Mouse (Mus musculus): Measurements from ENCODE around the gene Gm49373.
A peak's percentile ranks its signal among the peaks of the same experiment; 100 is the strongest.

The Gm49373 gene

DNA sequence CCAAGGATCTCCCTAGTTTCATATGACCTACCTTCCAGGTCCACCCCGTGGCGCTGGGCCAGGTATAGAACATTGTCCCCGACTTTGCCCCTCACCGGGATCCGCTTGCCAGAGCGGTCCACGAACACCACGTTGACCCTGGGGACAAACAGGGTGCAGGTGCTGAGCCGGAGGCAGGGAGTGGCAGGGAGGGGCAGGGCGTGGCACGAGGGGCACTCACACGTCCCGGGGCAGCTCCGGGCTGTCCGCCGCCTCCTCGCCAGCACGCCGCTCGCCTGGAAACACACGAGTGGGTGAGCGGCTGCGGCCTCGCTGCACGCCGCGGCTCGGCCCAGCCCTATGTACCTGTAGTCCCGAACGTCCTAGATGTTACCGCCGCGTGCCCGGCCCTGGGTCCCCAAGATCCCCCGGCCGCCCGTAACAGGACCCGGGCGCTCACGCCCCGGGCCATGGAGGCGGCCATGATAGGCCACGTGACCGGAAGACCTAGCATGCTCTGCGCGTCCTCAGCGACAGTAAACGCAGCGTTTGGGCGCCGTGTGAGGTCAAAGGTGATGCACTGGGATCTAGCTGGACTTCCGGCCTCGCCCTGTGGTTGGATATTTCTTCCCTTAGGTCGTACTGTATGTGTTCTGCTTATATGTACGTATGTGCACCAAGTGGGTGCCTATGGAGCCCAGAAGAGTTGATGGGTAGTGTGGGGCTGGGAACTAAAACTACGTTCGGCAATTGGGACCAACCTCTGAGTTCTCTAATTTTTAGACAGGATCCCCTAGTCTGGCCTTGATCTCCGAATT, at the start of gene Gm49373, which contains the start of gene Fdx1l:
Gene Gm49373 (minus strand): TSS at position 53 of the 797 bp plus-strand sequence.
Gene Fdx1l (minus strand): TSS at position 571 of the 797 bp plus-strand sequence.
- DNase-seq (ENCODE audit: low spot score) = peak; percentile 90

- no peak for DNase-seq (ENCODE audit: low spot score)
Measured at GRCm38 (mm10) chr9:21121483-21121882, 48.6 kb upstream of the Gm49373 start.

GRCm38 (mm10) chr9:21117073-21117472, 44.2 kb upstream of the Gm49373 start:
- DNase-seq (ENCODE audit: low spot score) = no peak

DNA sequence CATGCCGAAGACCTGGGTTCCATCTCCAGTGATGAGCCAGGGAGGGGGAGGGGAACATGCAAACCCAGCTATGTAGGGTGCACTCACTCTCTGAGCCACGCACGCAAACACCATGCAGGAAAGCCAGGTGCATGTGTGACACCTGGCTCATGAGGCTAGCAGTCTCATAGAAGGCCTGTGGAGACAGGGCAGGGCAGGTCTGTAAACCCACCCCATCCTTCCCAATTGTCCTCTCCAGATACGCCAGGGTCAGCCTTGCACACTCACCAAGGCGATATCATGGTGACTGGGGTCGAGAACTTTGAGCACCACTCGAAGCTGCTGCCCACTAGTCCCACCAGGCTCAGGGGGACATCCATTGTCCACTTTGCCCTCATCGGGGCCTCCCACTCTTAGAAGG, 42.2 kb upstream of the Gm49373 start:
- DNase-seq (ENCODE audit: low spot score) = no peak

- no peak for DNase-seq (ENCODE audit: low spot score)
Measured at GRCm38 (mm10) chr9:21114190-21114589, 41.3 kb upstream of the Gm49373 start.

- DNase-seq (ENCODE audit: low spot score) = no peak
Measured at GRCm38 (mm10) chr9:21113751-21114150, 40.9 kb upstream of the Gm49373 start.

- DNase-seq (ENCODE audit: low spot score) = no peak
Measured at GRCm38 (mm10) chr9:21107607-21108237, 34.8 kb upstream of the Gm49373 start.

DNA sequence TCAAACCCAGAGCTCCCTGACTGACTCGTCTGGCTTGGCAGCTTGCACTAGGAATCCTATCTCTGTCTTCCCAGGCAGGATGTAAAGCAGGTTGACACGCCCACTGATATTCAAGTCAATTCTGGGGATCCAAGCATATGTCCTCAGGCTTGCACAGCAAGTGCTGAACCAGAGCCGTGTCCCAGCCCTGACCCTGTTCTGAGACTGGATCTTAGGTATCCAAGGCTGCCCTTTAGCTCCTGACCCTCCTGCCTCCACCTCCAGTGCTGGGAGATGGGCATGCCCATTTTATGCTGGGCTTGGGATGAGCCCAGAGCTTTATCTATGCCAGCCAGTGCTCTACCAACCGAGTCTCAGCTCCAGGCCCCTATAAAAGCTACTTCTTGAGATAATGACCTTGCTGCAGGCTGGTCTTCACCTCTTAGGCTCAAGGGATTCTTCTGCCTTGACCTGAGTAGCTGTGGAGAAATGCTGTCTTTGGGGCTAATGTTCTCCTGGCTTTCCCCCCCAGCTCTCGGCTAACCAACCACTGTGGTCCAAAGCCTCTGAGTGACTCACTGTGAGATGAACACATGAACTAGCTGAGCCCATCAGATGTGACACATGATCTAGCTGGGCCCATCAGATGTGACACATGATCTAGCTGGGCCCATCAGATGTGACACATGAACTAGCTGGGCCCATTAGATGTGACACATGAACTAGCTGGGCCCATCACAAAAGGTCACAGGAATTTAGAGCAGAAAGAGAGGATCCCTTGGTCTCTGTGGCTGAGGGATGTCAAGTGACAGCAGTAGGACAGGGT, 33.1 kb upstream of the Gm49373 start:
- no peak for DNase-seq (ENCODE audit: low spot score)

DNA sequence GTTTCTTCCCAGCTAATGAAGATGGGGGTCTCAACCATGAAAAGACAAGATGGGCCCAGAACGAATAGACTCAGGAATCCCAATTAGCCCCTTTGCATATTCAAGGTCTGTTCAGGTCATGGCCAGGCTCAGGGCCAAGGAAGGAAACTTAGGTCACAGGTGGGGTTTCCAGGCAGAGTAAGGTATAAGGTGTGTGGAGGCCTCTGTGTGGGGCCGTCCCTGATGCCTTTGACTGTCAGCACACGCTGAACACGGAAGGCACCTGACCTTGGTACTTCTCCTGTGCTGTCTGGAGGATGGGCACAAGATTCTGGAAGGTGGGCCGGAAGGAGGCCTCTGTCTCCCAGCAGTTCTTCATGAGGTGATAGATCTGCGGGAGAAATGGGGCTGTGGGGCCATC, 31.9 kb upstream of the Gm49373 start:
- no peak for DNase-seq (ENCODE audit: low spot score)

- DNase-seq (ENCODE audit: low spot score) = no peak
Measured at GRCm38 (mm10) chr9:21102076-21102475, 29.2 kb upstream of the Gm49373 start.

- DNase-seq (ENCODE audit: low spot score) = no peak
Measured at GRCm38 (mm10) chr9:21100447-21101161, 27.7 kb upstream of the Gm49373 start.

DNA sequence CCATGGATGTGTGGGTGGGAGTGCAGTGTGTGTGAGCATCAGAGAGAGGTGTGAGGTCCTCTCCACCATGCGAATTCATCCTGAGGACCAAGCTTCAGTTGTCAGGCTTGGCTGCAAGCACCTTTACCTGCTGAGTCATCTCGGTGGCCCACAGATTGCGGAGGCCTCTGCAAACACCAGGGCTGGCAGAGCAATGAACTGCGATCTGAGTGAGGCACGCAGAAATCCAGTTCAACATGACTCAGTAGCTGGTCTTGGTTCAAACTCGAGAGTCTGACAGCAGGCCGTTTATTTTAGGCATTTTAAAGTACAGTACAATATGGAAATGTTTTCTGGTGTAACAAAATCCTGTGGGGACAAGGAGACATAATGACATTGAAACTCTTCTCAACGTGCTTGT, 24.9 kb upstream of the Gm49373 start:
- peak; percentile 49 for DNase-seq (ENCODE audit: low spot score)

GRCm38 (mm10) chr9:21095958-21096357, 23.1 kb upstream of the Gm49373 start:
- DNase-seq (ENCODE audit: low spot score) = no peak

DNA sequence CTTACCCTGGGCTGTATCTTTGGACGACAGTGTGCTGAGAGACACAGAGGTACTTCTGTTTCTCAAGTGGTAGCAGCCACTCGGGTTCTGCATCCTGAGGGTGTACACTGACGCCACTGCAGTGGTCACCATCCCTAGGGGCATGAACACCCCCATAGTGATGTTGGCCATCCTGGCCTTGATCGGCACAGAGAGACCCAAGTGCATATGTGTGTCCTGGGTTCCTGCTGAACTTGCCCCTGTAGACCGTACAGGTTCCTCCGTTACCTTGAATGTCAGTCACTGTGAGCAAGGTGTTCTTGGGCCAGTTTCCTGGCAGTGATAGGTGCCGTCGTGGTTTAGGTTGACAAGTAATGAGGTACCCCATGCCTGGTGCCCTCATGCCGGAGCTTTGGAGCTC, 20.5 kb upstream of the Gm49373 start:
- no peak for DNase-seq (ENCODE audit: low spot score)

DNA sequence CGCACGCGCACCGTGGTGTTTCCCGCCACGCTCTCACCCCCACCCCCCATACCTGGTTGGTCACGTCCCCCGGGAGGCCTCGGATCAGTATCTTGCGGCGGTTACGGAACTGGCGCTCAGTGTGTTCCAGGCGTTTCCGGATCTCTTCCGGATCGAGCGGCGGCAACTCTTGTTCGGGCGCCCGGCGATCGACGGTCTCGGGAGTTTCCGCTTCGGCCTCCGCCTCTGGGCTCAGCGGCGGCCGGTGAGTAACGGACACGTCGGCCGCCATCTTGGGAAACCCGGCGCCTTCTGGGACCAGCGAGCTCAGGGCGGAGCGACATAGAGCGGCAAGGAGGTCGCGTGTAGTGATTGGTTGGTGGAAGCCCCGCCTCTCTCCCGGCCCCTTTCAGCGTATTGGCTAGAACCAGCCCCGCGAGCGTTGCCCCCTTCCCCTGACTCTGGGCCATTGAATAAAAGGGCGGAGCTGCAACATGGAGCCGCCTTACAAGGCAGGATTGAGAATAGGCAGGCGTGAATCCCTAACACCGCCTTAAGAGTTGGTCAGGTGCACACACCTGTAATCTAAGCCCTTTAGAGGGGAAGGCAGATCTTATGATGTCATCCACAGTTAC, 18.9 kb upstream of the Gm49373 start, which contains the start of the genes Gm38431 and Raver1:
Gene Gm38431 (minus strand): TSS at position 291 of the 614 bp plus-strand sequence.
Gene Raver1 (minus strand): TSS at position 302 of the 614 bp plus-strand sequence.
- DNase-seq (ENCODE audit: low spot score) = peak; percentile 98

GRCm38 (mm10) chr9:21090972-21091706, 18.2 kb upstream of the Gm49373 start:
- no peak for DNase-seq (ENCODE audit: low spot score)

DNA sequence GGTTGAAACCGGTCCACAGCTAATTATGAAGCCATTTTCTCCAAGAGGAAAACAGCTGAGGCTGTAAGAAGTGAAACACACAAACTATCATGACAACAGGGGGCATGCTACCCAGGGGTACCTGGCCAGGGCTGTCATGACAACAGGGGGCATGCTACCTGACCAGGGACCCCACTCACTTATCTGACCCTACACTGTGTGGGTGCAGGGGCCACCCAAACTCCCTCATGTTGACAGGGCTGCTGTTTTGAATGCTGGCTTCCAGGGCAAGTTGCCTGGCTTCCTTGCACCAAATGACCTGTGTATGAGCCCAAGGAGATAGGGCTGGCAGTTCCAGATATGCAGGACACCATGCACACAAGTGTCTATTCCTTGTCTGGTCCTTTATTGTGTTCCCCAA, 17.6 kb upstream of the Gm49373 start:
- no peak for DNase-seq (ENCODE audit: low spot score)

GRCm38 (mm10) chr9:21083324-21083723, 10.4 kb upstream of the Gm49373 start:
- no peak for DNase-seq (ENCODE audit: low spot score)

DNA sequence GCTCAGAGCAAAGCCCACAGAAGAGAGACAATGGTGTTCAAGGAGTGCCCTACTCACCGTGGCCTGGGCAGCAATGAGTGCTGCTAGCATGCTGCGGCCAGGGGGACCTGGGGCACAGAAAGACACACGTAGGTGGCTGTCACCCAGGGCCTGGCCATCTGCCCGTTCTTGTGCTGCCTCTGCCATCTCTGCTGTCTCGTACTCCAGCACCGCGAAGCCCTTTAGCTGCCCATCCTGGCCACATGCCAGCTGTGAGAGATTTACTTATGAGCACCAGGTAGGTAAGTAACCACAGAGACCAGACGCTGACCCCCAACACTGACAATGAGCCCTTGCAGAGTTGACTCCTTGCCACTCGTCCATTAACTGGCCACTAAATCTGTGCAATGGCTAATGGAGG, 8.2 kb upstream of the Gm49373 start:
- no peak for DNase-seq (ENCODE audit: low spot score)

GRCm38 (mm10) chr9:21075625-21076024, 2.7 kb upstream of the Gm49373 start:
- DNase-seq (ENCODE audit: low spot score) = no peak

- DNase-seq (ENCODE audit: low spot score) = no peak
Measured at GRCm38 (mm10) chr9:21074173-21074572, 1.3 kb upstream of the Gm49373 start.

Data from urinary bladder, postnatal 14 days (tissue).